ENCODE assay signal across 22 mouse cellular contexts in the genomic region with DNA sequence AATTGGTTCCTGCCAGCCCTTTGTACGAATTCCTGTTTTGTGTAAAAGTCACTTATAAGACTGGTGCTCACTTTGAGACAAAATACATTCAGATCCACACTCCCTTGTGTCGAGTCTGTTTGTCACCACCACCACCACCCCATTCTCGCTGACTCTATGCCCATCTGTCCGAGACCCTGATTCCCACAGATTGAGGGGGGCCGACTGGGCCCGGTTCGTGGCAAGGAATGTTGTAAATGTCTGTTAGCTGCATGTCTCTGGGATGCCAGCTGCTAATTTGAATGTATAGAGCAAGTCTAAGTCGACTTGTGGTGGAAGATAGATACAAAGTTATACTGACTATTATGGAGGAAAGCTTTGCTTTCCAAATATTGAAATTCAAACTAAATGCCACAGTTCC. TPM values are rescaled to one million over a fixed set of nuclear protein-coding genes. Genes with fewer than 3 reads are reported as not detected.
DNase-seq lines count a peak whose midpoint lies in the region; ATAC-seq and TF ChIP-seq lines count a peak whose summit lies in the region.
"Had no signal": no experiment of that assay in that cellular context is flagged by ENCODE, and none has a peak within 500 bp of the region (broad histone marks: within the 10 kb centered on the region; RNA-seq: fewer than 3 reads in every experiment).

No protein-coding gene starts in this region.

- no peaks in the 10 kb centered on the region for H3K9me3 ChIP-seq in forebrain, embryonic 16.5 days (ENCODE audit: control insufficient read depth, low read length)
- H3K9me3 ChIP-seq in forebrain, embryonic 14.5 days (replicated peaks; ENCODE audit: control insufficient read depth, low read length), result no peaks in the 10 kb centered on the region
- no peaks in the 10 kb centered on the region for H3K9me3 ChIP-seq in heart, embryonic 12.5 days (replicated peaks)
- H3K9me3 ChIP-seq: embryonic facial prominence, embryonic 10.5 days; embryonic facial prominence, embryonic 12.5 days; forebrain, embryonic 13.5 days had no signal

- 63% methylated on average over 8 of the region's 8 CpGs for WGBS in forebrain, embryonic 16.5 days
- WGBS in forebrain, embryonic 14.5 days, result 80% methylated on average over 8 of the region's 8 CpGs
- WGBS in heart, embryonic 12.5 days, result 77% methylated on average over 8 of the region's 8 CpGs

- H3K27ac ChIP-seq in forebrain, embryonic 16.5 days (ENCODE audit: low read length), result no peak overlapping the region
- H3K27ac ChIP-seq in forebrain, embryonic 14.5 days (ENCODE audit: low read depth, low read length), result no peak overlapping the region
- H3K27ac ChIP-seq in heart, embryonic 12.5 days (ENCODE audit: poor library complexity, severe bottlenecking), result no peak overlapping the region
- H3K27ac ChIP-seq: embryonic facial prominence, embryonic 10.5 days; embryonic facial prominence, embryonic 12.5 days; forebrain, embryonic 13.5 days had no signal

- no peak overlapping the region for H3K4me3 ChIP-seq in forebrain, embryonic 16.5 days (replicated peaks; ENCODE audit: low read length)
- no peak overlapping the region for H3K4me3 ChIP-seq in forebrain, embryonic 14.5 days (ENCODE audit: low read depth, low read length)
- H3K4me3 ChIP-seq in heart, embryonic 12.5 days, result no peak overlapping the region
- H3K4me3 ChIP-seq: embryonic facial prominence, embryonic 10.5 days; embryonic facial prominence, embryonic 12.5 days; forebrain, embryonic 13.5 days had no signal

- peak; percentile 54 for ATAC-seq in forebrain, embryonic 16.5 days
- ATAC-seq in forebrain, embryonic 14.5 days, result no peak
- ATAC-seq in heart, embryonic 12.5 days (ENCODE audit: insufficient number of reproducible peaks, low FRiP score), result no peak
- ATAC-seq: forebrain, embryonic 13.5 days had no signal

- H3K36me3 ChIP-seq in forebrain, embryonic 16.5 days (ENCODE audit: control insufficient read depth, insufficient read depth), result no peaks in the 10 kb centered on the region
- no peaks in the 10 kb centered on the region for H3K36me3 ChIP-seq in forebrain, embryonic 14.5 days (ENCODE audit: control insufficient read depth, insufficient read depth, low read length)
- H3K36me3 ChIP-seq in heart, embryonic 12.5 days, result no peaks in the 10 kb centered on the region
- H3K36me3 ChIP-seq: embryonic facial prominence, embryonic 10.5 days; embryonic facial prominence, embryonic 12.5 days had no signal

- no peaks in the 10 kb centered on the region for H3K27me3 ChIP-seq in forebrain, embryonic 16.5 days (replicated peaks; ENCODE audit: control insufficient read depth, insufficient read depth, low read length)
- H3K27me3 ChIP-seq in forebrain, embryonic 14.5 days (replicated peaks; ENCODE audit: control insufficient read depth, insufficient read depth, low read length), result no peaks in the 10 kb centered on the region
- H3K27me3 ChIP-seq in heart, embryonic 12.5 days (replicated peaks), result no peaks in the 10 kb centered on the region
- H3K27me3 ChIP-seq: embryonic facial prominence, embryonic 12.5 days; forebrain, embryonic 13.5 days had no signal

- TF ChIP-seq POLR2A in brain, embryonic 14.5 days (IDR thresholded peaks at IDR 0.05; ENCODE audit: borderline replicate concordance, extremely low read depth, insufficient read depth, insufficient read length, poor library complexity, severe bottlenecking), result no peak

- H3K4me1 ChIP-seq in forebrain, embryonic 16.5 days (replicated peaks; ENCODE audit: control insufficient read depth, insufficient read depth, low read length), result no peaks in the 10 kb centered on the region
- H3K4me1 ChIP-seq in forebrain, embryonic 14.5 days (ENCODE audit: control insufficient read depth, insufficient read depth, low read length), result no peaks in the 10 kb centered on the region
- no peaks in the 10 kb centered on the region for H3K4me1 ChIP-seq in heart, embryonic 12.5 days (replicated peaks)
- H3K4me1 ChIP-seq: embryonic facial prominence, embryonic 10.5 days; embryonic facial prominence, embryonic 12.5 days; forebrain, embryonic 13.5 days had no signal

- H3K4me2 ChIP-seq in forebrain, embryonic 16.5 days (ENCODE audit: low read length), result no peak overlapping the region
- no peak overlapping the region for H3K4me2 ChIP-seq in forebrain, embryonic 14.5 days (ENCODE audit: low read length)
- no peak overlapping the region for H3K4me2 ChIP-seq in heart, embryonic 12.5 days
- H3K4me2 ChIP-seq: embryonic facial prominence, embryonic 12.5 days; forebrain, embryonic 13.5 days had no signal

- no peak overlapping the region for H3K9ac ChIP-seq in forebrain, embryonic 16.5 days (replicated peaks; ENCODE audit: low read depth, low read length)
- H3K9ac ChIP-seq in forebrain, embryonic 14.5 days (ENCODE audit: low read length), result no peak overlapping the region
- no peak overlapping the region for H3K9ac ChIP-seq in heart, embryonic 12.5 days
- H3K9ac ChIP-seq: embryonic facial prominence, embryonic 12.5 days; forebrain, embryonic 13.5 days had no signal

- DNase-seq in forebrain, embryonic 14.5 days (ENCODE audit: low spot score), result no peak
- peak; percentile 75 for DNase-seq in heart, adult 11 months
- DNase-seq in brain, embryonic 14.5 days (ENCODE audit: low read depth), result peak; percentile 3
- DNase-seq in brain, embryonic 18.5 days (ENCODE audit: low read depth, low spot score), result peak; percentile 26
- DNase-seq in embryo, embryonic 9.5 days (ENCODE audit: extremely low spot score), result no peak
- DNase-seq: adrenal gland, adult 2 months; adrenal gland, postnatal 10 days; adrenal gland, postnatal 25 days; cerebellum, adult 11 months; cerebellum, adult 18-20 months; cerebellum, adult 8-10 months; cerebellum, adult 9-11 months; cerebellum, postnatal 14 days; cerebellum, postnatal 36 days; embryo, embryonic 11 days had no signal

- no peak for TF ChIP-seq CTCF in brain, embryonic 14.5 days (IDR thresholded peaks at IDR 0.05; ENCODE audit: borderline replicate concordance, extremely low read depth, insufficient read depth, insufficient read length)

RNA-seq across cellular contexts. Expression of a gene that starts 25.9 kb away (rescaled TPM):
- not detected in 2 replicates for polyA plus RNA-seq in forebrain, embryonic 16.5 days (2015; fragmentation: Nextera tagmentation; extraction: Ambion mirVana)
- polyA plus RNA-seq in forebrain, embryonic 14.5 days (2014; fragmentation: Nextera tagmentation; extraction: Ambion mirVana), result not detected in 2 replicates
- polyA plus RNA-seq in heart, embryonic 12.5 days (2016; fragmentation: Nextera tagmentation; extraction: Ambion mirVana), result not detected in 2 replicates
- not detected in 2 replicates for polyA plus RNA-seq in brain, embryonic 14.5 days (2012; rRNA removed)
- polyA plus RNA-seq: adrenal gland, adult 2 months; C2C12; embryonic facial prominence, embryonic 10.5 days; embryonic facial prominence, embryonic 12.5 days; embryonic facial prominence, embryonic 14.5 days; forebrain, embryonic 13.5 days had no signal

RNA-seq across cellular contexts. Expression of a gene that starts 38.9 kb away (rescaled TPM):
- 0.24 TPM in 1 of 2 replicates, not detected in the other for polyA plus RNA-seq in forebrain, embryonic 16.5 days (2015; fragmentation: Nextera tagmentation; extraction: Ambion mirVana)
- 0.11 and 0.30 TPM in 2 replicates for polyA plus RNA-seq in forebrain, embryonic 14.5 days (2014; fragmentation: Nextera tagmentation; extraction: Ambion mirVana)
- polyA plus RNA-seq in heart, embryonic 12.5 days (2016; fragmentation: Nextera tagmentation; extraction: Ambion mirVana), result 1.1 and 1.2 TPM in 2 replicates
- polyA plus RNA-seq in brain, embryonic 14.5 days (2012; rRNA removed), result 0.16 and 0.40 TPM in 2 replicates
- polyA plus RNA-seq: C2C12; embryonic facial prominence, embryonic 10.5 days; forebrain, embryonic 13.5 days had no signal

RNA-seq across cellular contexts. Expression of a gene that starts 48.8 kb away (rescaled TPM):
- polyA plus RNA-seq in forebrain, embryonic 16.5 days (2015; fragmentation: Nextera tagmentation; extraction: Ambion mirVana), result 1.3 and 1.6 TPM in 2 replicates
- polyA plus RNA-seq in forebrain, embryonic 14.5 days (2014; fragmentation: Nextera tagmentation; extraction: Ambion mirVana), result 0.51 and 0.87 TPM in 2 replicates
- polyA plus RNA-seq in heart, embryonic 12.5 days (2016; fragmentation: Nextera tagmentation; extraction: Ambion mirVana), result 1.2 TPM in 2 replicates
- 0.25 and 0.42 TPM in 2 replicates for polyA plus RNA-seq in brain, embryonic 14.5 days (2012; rRNA removed)

Comparison
In these comparisons a context has a peak if more than half of its experiments do, and no peak if none do; other contexts are left out.
1. DNase-seq: peak in heart, adult 11 months (single experiment), brain, embryonic 14.5 days (single experiment) and brain, embryonic 18.5 days (single experiment); none in forebrain, embryonic 14.5 days (single experiment) and embryo, embryonic 9.5 days (single experiment).